Mouse (Mus musculus): ENCODE measurements around the gene Rpl29.

DNA sequence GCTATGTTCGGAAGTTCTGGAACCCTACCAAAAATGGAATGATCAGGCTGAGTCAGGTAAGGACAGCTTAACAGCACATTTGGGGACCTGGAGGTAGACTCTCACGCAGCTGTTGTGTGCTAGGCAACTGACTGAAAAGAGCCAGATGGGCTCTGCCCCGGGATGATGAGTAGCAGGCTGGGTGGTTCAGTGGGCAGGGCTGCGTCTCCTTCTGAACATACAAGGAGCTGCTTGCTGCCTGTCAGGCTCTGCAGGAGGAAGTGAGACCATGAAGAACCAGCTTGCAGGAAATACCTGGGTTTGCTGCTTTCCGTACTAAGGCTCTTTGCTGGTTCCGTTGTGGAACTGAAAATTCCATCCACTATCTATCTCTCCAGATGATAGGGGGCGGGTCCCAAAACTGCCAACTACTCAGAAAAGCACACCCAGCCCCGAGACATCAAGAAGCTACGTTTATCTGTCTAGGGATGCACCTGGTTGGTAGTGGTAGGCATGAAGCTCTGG is 18.1 kb upstream of the Rpl29 start:
- TF ChIP-seq CTCF (IDR thresholded peaks at IDR 0.05; ENCODE audit: control insufficient read depth, insufficient read depth, low read length) = no peak
- no peak for TF ChIP-seq POLR2A (IDR thresholded peaks at IDR 0.05; ENCODE audit: borderline replicate concordance, control insufficient read depth, low read depth, low read length)
